Mouse (Mus musculus): ENCODE data around the gene Lefty2. TPM values are rescaled to one million over a fixed set of nuclear protein-coding genes. Genes with fewer than 3 reads are reported as not detected.

The Lefty2 gene
- 0.16 TPM in 1 of 2 replicates, not detected in the other for polyA plus RNA-seq (2015; fragmentation: Nextera tagmentation; extraction: Ambion mirVana)

- DNase-seq (ENCODE audit: low spot score), result no peak
- Histone ChIP-seq H3K4me3 (ENCODE audit: low read depth, low read length) (no peak within 1 kb of the TSS), H3K4me1 (ENCODE audit: insufficient read depth, low read depth, low read length) (peaks cover 5% of the 10 kb centered on the region; the same call in 1 of the 2 replicates), H3K9ac (replicated peaks; ENCODE audit: low read depth) (no peak within 1 kb of the TSS), H3K27me3 (replicated peaks; ENCODE audit: insufficient read depth, low read length) (peaks cover 13% of the 10 kb centered on the region; the same call in 1 of the 2 replicates), H3K4me2 (replicated peaks; ENCODE audit: low read depth, low read length) (no peak within 1 kb of the TSS), H3K36me3 (ENCODE audit: insufficient read depth, low read length) (no peaks in the 10 kb centered on the region), H3K27ac (ENCODE audit: low read length) (no peak within 1 kb of the TSS), H3K9me3 (ENCODE audit: low read length) (no peaks in the 10 kb centered on the region)
- ATAC-seq, result no peak
- 63% methylated on average over 10 of the region's 10 CpGs for WGBS
- TF ChIP-seq CTCF (IDR thresholded peaks at IDR 0.05) (no peak), EP300 (IDR thresholded peaks at IDR 0.05) (no peak)
Measured at GRCm38 (mm10) chr1:180892808-180893207, at the start of gene Lefty2. Gene Lefty2, plus strand, starts transcription at chr1:180893108.

GRCm38 (mm10) chr1:180848114-180848510 lies 44.8 kb upstream of the Lefty2 start:
- H3K9me3 ChIP-seq (ENCODE audit: low read length), result no peaks in the 10 kb centered on the region
- WGBS, result 2% methylated on average over 9 of the region's 9 CpGs
- H3K36me3 ChIP-seq (ENCODE audit: insufficient read depth, low read length), result 0 out of 2 replicates have a peak, but pooled peaks cover 2% of the 10 kb centered on the region
- DNase-seq (ENCODE audit: low spot score) (peak; percentile 97), ATAC-seq (peak; percentile 57)
- H3K27ac ChIP-seq (ENCODE audit: low read length), result peak overlapping the region; percentile 99
- no peaks in the 10 kb centered on the region for H3K27me3 ChIP-seq (replicated peaks; ENCODE audit: insufficient read depth, low read length)
- peak overlapping the region; percentile 51 for H3K4me2 ChIP-seq (replicated peaks; ENCODE audit: low read depth, low read length)
- peak overlapping the region; percentile 30; the same call in 1 of the 2 replicates for H3K9ac ChIP-seq (replicated peaks; ENCODE audit: low read depth)
- H3K4me1 ChIP-seq (ENCODE audit: insufficient read depth, low read depth, low read length), result peaks cover 18% of the 10 kb centered on the region; the same call in 1 of the 2 replicates
- TF ChIP-seq CTCF (IDR thresholded peaks at IDR 0.05) (no peak), EP300 (IDR thresholded peaks at IDR 0.05) (peak; percentile 48; the same call in 1 of the 2 replicates)
- H3K4me3 ChIP-seq (ENCODE audit: low read depth, low read length), result peak overlapping the region; percentile 19

GRCm38 (mm10) chr1:180848511-180849241 lies 44.2 kb upstream of the Lefty2 start:
- H3K4me1 ChIP-seq (ENCODE audit: insufficient read depth, low read depth, low read length), result peaks cover 18% of the 10 kb centered on the region; the same call in 1 of the 2 replicates
- H3K9me3 ChIP-seq (ENCODE audit: low read length), result no peaks in the 10 kb centered on the region
- peak overlapping the region; percentile 51 for H3K4me2 ChIP-seq (replicated peaks; ENCODE audit: low read depth, low read length)
- 0 out of 2 replicates have a peak, but pooled peaks cover 2% of the 10 kb centered on the region for H3K36me3 ChIP-seq (ENCODE audit: insufficient read depth, low read length)
- WGBS, result 3% methylated on average over 11 of the region's 11 CpGs
- peak overlapping the region; percentile 30; the same call in 1 of the 2 replicates for H3K9ac ChIP-seq (replicated peaks; ENCODE audit: low read depth)
- ATAC-seq (peak; percentile 49), DNase-seq (ENCODE audit: low spot score) (peak; percentile 95)
- H3K4me3 ChIP-seq (ENCODE audit: low read depth, low read length), result peak overlapping the region; percentile 11; the same call in 1 of the 2 replicates
- no peak; the same call in none of the 2 replicates for TF ChIP-seq EP300 (IDR thresholded peaks at IDR 0.05)
- no peak for TF ChIP-seq CTCF (IDR thresholded peaks at IDR 0.05)
- peak overlapping the region; percentile 99 for H3K27ac ChIP-seq (ENCODE audit: low read length)
- H3K27me3 ChIP-seq (replicated peaks; ENCODE audit: insufficient read depth, low read length), result no peaks in the 10 kb centered on the region

GRCm38 (mm10) chr1:180849701-180850301 lies 43.1 kb upstream of the Lefty2 start:
- peaks cover 18% of the 10 kb centered on the region; the same call in 1 of the 2 replicates for H3K4me1 ChIP-seq (ENCODE audit: insufficient read depth, low read depth, low read length)
- H3K27ac ChIP-seq (ENCODE audit: low read length), result peak overlapping the region; percentile 99
- peak overlapping the region; percentile 71 for H3K9ac ChIP-seq (replicated peaks; ENCODE audit: low read depth)
- 32% methylated on average over 11 of the region's 11 CpGs for WGBS
- peak; percentile 44 for DNase-seq (ENCODE audit: low spot score)
- ATAC-seq, result no peak
- H3K27me3 ChIP-seq (replicated peaks; ENCODE audit: insufficient read depth, low read length), result no peaks in the 10 kb centered on the region
- H3K4me2 ChIP-seq (replicated peaks; ENCODE audit: low read depth, low read length), result peak overlapping the region; percentile 76
- peak overlapping the region; percentile 41; the same call in 1 of the 2 replicates for H3K4me3 ChIP-seq (ENCODE audit: low read depth, low read length)
- H3K36me3 ChIP-seq (ENCODE audit: insufficient read depth, low read length), result 0 out of 2 replicates have a peak, but pooled peaks cover 2% of the 10 kb centered on the region
- H3K9me3 ChIP-seq (ENCODE audit: low read length), result no peaks in the 10 kb centered on the region
- no peak for TF ChIP-seq EP300 (IDR thresholded peaks at IDR 0.05)
- no peak for TF ChIP-seq CTCF (IDR thresholded peaks at IDR 0.05)

GRCm38 (mm10) chr1:180850316-180851270 lies 42.3 kb upstream of the Lefty2 start, which contains the start of gene Sde2:
Gene Sde2, plus strand, starts transcription at chr1:180851127.
- Histone ChIP-seq H3K4me1 (ENCODE audit: insufficient read depth, low read depth, low read length) (peaks cover 18% of the 10 kb centered on the region; the same call in 1 of the 2 replicates), H3K4me3 (ENCODE audit: low read depth, low read length) (peak within 1 kb of the TSS; percentile 84), H3K36me3 (ENCODE audit: insufficient read depth, low read length) (0 out of 2 replicates have a peak, but pooled peaks cover 2% of the 10 kb centered on the region), H3K27ac (ENCODE audit: low read length) (peak within 1 kb of the TSS; percentile 99), H3K9ac (replicated peaks; ENCODE audit: low read depth) (peak within 1 kb of the TSS; percentile 80), H3K27me3 (replicated peaks; ENCODE audit: insufficient read depth, low read length) (no peaks in the 10 kb centered on the region), H3K9me3 (ENCODE audit: low read length) (no peaks in the 10 kb centered on the region), H3K4me2 (replicated peaks; ENCODE audit: low read depth, low read length) (peak within 1 kb of the TSS; percentile 76)
- WGBS, result 3% methylated on average over 68 of the region's 77 CpGs
- DNase-seq (ENCODE audit: low spot score) (peak; percentile 100), ATAC-seq (peak; percentile 96)
- TF ChIP-seq CTCF (IDR thresholded peaks at IDR 0.05) (no peak), EP300 (IDR thresholded peaks at IDR 0.05) (peak; percentile 98)
